Mouse (Mus musculus) forebrain, embryonic 14.5 days (tissue): ENCODE measurements around the gene 1700047I17Rik2. TPM values are rescaled to one million over a fixed set of nuclear protein-coding genes. Genes with fewer than 3 reads are reported as not detected.
"Not testable (repeated sequence)": the region's sequence is repeated elsewhere in the genome, so short reads cannot be mapped to it uniquely, and the experiment has no call there.

Source experiments
- ATAC-seq: fragments of 200-750 bp; cut with Nextera tagmentation; 2 replicates; pipeline ENCODE4 v1.8.0; 2017; ENCODE audit warnings: mild to moderate bottlenecking, moderate library complexity
- DNase-seq: peaks from one replicate; pipeline ENCODE4 v3.0.0-alpha.2; 2015; ENCODE audit warnings: low spot score
- H3K27ac ChIP-seq: fragments of 300-500 bp; sonication (generic); 2 replicates; pipeline ENCODE4 v1.5.1; 2014; ENCODE audit warnings: low read depth, mild to moderate bottlenecking, control low read depth, low read length, moderate library complexity
- H3K27me3 ChIP-seq: fragments of 300-500 bp; sonication (generic); replicated peaks from 2 replicates; pipeline ENCODE4 v1.6.1; 2014; ENCODE audit warnings: low read length, control low read depth, mixed read lengths; ENCODE audit not compliant: control insufficient read depth, insufficient read depth
- H3K36me3 ChIP-seq: fragments of 300-500 bp; sonication (generic); 2 replicates; pipeline ENCODE4 v1.6.1; 2014; ENCODE audit warnings: low read length, control low read depth; ENCODE audit not compliant: control insufficient read depth, insufficient read depth
- H3K4me1 ChIP-seq: fragments of 300-500 bp; sonication (generic); 2 replicates; pipeline ENCODE4 v1.6.1; 2014; ENCODE audit warnings: antibody characterized with exemption, low read length, control low read depth; ENCODE audit not compliant: control insufficient read depth, insufficient read depth
- H3K4me2 ChIP-seq: fragments of 300-500 bp; sonication (generic); 2 replicates; pipeline ENCODE4 v1.6.1; 2014; ENCODE audit warnings: mild to moderate bottlenecking, control low read depth, low read length
- H3K4me3 ChIP-seq: fragments of 300-500 bp; sonication (generic); 2 replicates; pipeline ENCODE4 v1.5.1; 2014; ENCODE audit warnings: low read depth, low read length, control low read depth
- H3K9ac ChIP-seq: fragments of 300-500 bp; sonication (generic); 2 replicates; pipeline ENCODE4 v1.6.1; 2014; ENCODE audit warnings: mild to moderate bottlenecking, low read length, control low read depth, moderate library complexity
- H3K9me3 ChIP-seq: fragments of 300-500 bp; sonication (generic); replicated peaks from 2 replicates; pipeline ENCODE4 v1.6.1; 2016; ENCODE audit warnings: low read length, control low read depth, mixed read lengths; ENCODE audit not compliant: control insufficient read depth
- WGBS: fragments of 180-500 bp; shearing (Covaris S2); extraction: QIAGEN DNeasy Blood & Tissue Kit; methylation state at CpG from one replicate; pipeline ENCODE4 v1.1.7; 2014; 5-methylcytosine and 5-hydroxymethylcytosine counted together
- polyA plus RNA-seq: library from polyadenylated mRNA; unstranded; fragments of >200 nt; fragmentation: Nextera tagmentation; extraction: Ambion mirVana; gene quantifications from 2 replicates; pipeline ENCODE4 v1.2.1, GENCODE M21; 2014

Gene 1700047I17Rik2
- polyA plus RNA-seq, 1 experiment from 2014 or later: not detected

DNA sequence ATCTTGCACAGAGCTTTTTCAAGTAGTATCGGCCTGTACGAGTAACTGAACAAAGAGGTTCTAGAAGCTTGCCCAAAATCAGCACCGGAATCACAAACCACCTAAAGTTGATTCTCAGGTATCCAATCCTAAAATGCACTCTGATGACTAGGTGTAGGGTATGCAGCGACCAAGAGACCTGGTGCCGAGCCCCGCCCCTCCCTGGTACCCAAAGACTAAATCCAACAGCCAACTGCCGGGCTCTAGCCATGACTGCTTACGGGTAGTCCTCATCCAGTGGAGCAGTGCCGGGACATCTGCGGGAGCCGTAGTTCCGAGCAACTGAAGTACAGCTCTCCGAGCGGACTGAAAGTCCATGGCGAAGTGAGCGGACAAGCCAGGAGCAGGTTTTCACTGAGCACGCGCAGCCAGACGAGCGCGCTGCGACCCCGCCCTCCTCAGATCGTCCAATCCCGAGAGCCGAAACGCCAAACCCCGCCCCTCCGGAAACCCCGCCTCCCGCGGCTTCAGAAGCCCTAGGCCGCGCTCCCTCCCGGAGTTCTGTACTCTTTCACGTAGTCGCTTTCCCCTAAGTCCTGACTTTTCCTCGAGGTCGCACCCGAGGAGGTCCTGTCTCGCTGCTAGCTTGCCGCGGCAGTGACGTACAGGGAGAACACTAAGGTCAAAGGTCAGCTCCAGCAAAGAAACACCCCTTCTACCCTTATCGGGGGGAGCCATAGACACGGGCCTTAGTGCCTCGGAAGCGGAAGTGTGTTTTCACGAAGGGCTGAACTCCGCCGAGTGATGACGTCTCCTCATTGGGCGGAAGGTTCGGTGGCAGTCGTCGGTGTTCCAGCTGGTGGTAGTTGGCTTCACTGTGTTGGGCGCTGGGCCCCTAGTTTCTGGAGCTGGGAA, 30.5 kb downstream of the 1700047I17Rik2 start, which contains the start of gene Srp54c:
Gene Srp54c (plus strand): TSS at position 543 of the 894 bp plus-strand sequence.
- not testable (repeated sequence) for H3K9me3 ChIP-seq, H3K36me3 ChIP-seq, DNase-seq, H3K9ac ChIP-seq, H3K27ac ChIP-seq, H3K4me2 ChIP-seq, H3K27me3 ChIP-seq, H3K4me1 ChIP-seq
- H3K4me3 ChIP-seq: peak within 1 kb of the TSS; percentile 25
- no CpG with 5 or more reads among the region's 57 CpGs for WGBS
- peak; percentile 99 for ATAC-seq

DNA sequence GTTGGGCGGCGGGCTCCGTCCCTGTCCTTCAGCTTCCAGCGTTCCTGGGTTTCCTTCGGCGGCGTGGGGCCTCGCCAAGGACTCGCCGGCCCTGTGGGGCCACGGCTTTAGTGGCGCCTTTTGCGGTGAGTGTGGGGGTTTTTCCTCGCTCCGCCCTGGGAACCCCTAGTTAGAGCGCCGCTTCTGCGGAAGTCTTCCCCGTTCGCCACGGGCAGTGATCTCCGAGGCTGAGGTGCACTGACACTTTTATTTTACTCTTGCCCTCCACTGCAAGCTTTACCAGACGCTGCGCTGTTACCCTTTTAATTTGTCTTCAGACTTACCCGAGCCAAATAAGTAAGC, 31.1 kb downstream of the 1700047I17Rik2 start:
- not testable (repeated sequence) for H3K4me2 ChIP-seq, DNase-seq, H3K27me3 ChIP-seq, ATAC-seq, H3K27ac ChIP-seq, H3K36me3 ChIP-seq, H3K4me1 ChIP-seq, H3K9me3 ChIP-seq, H3K9ac ChIP-seq
- H3K4me3 ChIP-seq: peak overlapping the region; percentile 25
- WGBS: 0% methylated on average over 7 of the region's 25 CpGs

DNA sequence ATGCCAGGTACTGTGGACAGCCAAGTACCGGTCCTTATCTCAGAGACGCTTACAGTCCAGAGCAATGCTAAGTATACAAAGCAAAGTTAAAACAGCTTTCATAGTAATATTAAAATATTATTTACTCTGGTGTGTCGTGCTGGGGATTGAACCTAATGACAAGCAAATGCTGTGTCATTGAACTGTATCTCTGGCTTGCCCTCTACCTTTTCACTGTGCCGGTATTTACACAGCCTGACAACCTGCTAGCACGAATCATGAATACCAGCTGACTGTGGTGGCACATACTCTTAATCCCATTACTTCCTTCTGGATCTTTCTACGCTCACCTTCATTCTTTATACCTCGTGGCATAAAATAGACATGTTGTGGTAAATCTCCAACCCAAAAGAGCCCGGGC, 42.9 kb downstream of the 1700047I17Rik2 start:
- H3K9me3 ChIP-seq, DNase-seq, H3K27ac ChIP-seq, ATAC-seq, H3K9ac ChIP-seq, H3K4me3 ChIP-seq, H3K4me1 ChIP-seq, H3K4me2 ChIP-seq, H3K36me3 ChIP-seq, H3K27me3 ChIP-seq: not testable (repeated sequence)
- WGBS: no CpG with 5 or more reads among the region's 8 CpGs

DNA sequence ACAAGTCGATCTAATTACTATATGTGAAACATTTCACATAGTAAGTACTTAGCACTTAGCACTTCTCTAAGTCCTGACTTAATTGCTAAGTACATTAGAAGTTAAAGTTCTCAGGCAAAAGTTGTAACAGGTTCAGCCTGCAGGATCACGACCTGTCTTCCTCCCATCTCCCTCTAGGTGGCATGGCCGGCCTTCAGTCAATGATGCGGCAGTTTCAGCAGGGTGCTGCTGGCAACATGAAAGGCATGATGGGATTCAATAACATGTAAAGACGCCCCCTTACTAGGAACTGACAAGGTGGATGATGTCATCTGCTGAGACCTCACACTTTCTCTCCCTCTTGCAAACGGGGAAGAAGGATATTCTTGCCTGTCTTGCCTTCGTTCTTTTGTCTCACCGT, 62.6 kb downstream of the 1700047I17Rik2 start:
- DNase-seq, H3K9ac ChIP-seq, H3K9me3 ChIP-seq, H3K27me3 ChIP-seq, ATAC-seq, H3K4me2 ChIP-seq, H3K4me1 ChIP-seq, H3K27ac ChIP-seq, H3K4me3 ChIP-seq: not testable (repeated sequence)
- no CpG with 5 or more reads among the region's 8 CpGs for WGBS
- peaks cover 22% of the 10 kb centered on the region for H3K36me3 ChIP-seq

DNA sequence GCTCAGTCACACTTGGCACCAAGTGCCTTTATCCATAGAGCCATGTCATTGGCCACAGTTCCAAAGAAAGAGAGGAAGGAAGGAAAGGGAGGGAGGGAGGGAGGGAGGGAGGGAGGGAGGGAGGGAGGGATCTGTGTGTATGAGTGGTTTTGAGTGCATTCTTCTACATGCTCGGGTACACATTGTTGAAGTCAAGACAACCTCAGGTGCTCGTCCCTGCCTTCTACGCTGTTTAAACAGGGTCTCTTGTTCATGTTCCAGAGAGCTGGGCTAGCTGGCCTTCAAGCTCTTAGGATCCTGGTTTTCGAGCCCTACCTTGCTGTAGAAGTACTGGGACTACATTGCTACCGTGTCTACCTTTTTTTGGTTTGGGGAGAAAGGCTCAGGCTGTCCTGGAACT, 64.0 kb downstream of the 1700047I17Rik2 start:
- not testable (repeated sequence) for H3K9me3 ChIP-seq, H3K4me3 ChIP-seq, H3K27me3 ChIP-seq, H3K27ac ChIP-seq, ATAC-seq, H3K4me1 ChIP-seq, H3K4me2 ChIP-seq, H3K9ac ChIP-seq, DNase-seq
- H3K36me3 ChIP-seq: peaks cover 12% of the 10 kb centered on the region
- WGBS: no CpG with 5 or more reads among the region's 5 CpGs

Other genes starting within 250 kb of the 1700047I17Rik2 start
- gene Gm20403, start 213.1 kb upstream of the 1700047I17Rik2 start, polyA plus RNA-seq: not detected in 2 replicates
- gene Baz1a, start 185.2 kb upstream of the 1700047I17Rik2 start, polyA plus RNA-seq: 13.6 and 14.4 TPM in 2 replicates
- gene 2700097O09Rik, start 119.5 kb upstream of the 1700047I17Rik2 start, polyA plus RNA-seq: 32.8 and 36.0 TPM in 2 replicates
- 216 and 245 TPM in 2 replicates for gene Srp54a, start 119.3 kb upstream of the 1700047I17Rik2 start, polyA plus RNA-seq
- 27.0 and 36.7 TPM in 2 replicates for gene Fam177a, start 75.1 kb upstream of the 1700047I17Rik2 start, polyA plus RNA-seq
- 61.2 and 76.4 TPM in 2 replicates for gene Srp54b, start 44.5 kb upstream of the 1700047I17Rik2 start, polyA plus RNA-seq
- 80.1 and 89.6 TPM in 2 replicates for gene Srp54c, start 30.6 kb downstream of the 1700047I17Rik2 start, polyA plus RNA-seq
- gene 1110008L16Rik, start 100.0 kb downstream of the 1700047I17Rik2 start, polyA plus RNA-seq: 12.1 and 13.9 TPM in 2 replicates
- 24.0 and 26.5 TPM in 2 replicates for gene Ppp2r3c, start 103.4 kb downstream of the 1700047I17Rik2 start, polyA plus RNA-seq
- 482 and 544 TPM in 2 replicates for gene Psma6, start 184.6 kb downstream of the 1700047I17Rik2 start, polyA plus RNA-seq